Mouse (Mus musculus) liver, embryonic 12.5 days (tissue): ENCODE measurements at regions not wholly inside any gene's neighbourhood (a gene's known extent, or its start where the extent isn't known, plus 50 kb on each side); places are given as distances from the start of the nearest gene placed in this dataset.

ENCODE experiments used
- ATAC-seq: fragments of 200-750 bp; cut with Nextera tagmentation; 2 replicates; pipeline ENCODE4 v1.8.0; 2017; ENCODE audit warnings: moderate number of reproducible peaks, mild to moderate bottlenecking, moderate library complexity
- H3K27ac ChIP-seq: fragments of 300-500 bp; sonication (generic); 2 replicates; pipeline ENCODE4 v1.5.1; 2016; ENCODE audit warnings: mild to moderate bottlenecking
- H3K27me3 ChIP-seq: fragments of 300-500 bp; sonication (generic); replicated peaks from 2 replicates; pipeline ENCODE4 v1.6.1; 2016; ENCODE audit warnings: mild to moderate bottlenecking, moderate library complexity
- H3K36me3 ChIP-seq: fragments of 300-500 bp; sonication (generic); 2 replicates; pipeline ENCODE4 v1.6.1; 2016; ENCODE audit warnings: mild to moderate bottlenecking, moderate library complexity
- H3K4me1 ChIP-seq: fragments of 300-500 bp; sonication (generic); 2 replicates; pipeline ENCODE4 v1.6.1; 2016
- H3K4me2 ChIP-seq: fragments of 300-500 bp; sonication (generic); 2 replicates; pipeline ENCODE4 v1.6.1; 2016; ENCODE audit warnings: mild to moderate bottlenecking, moderate library complexity
- H3K4me3 ChIP-seq: fragments of 300-500 bp; sonication (generic); 2 replicates; pipeline ENCODE4 v1.5.1; 2016; ENCODE audit warnings: mild to moderate bottlenecking, moderate library complexity
- H3K9ac ChIP-seq: fragments of 300-500 bp; sonication (generic); 2 replicates; pipeline ENCODE4 v1.6.1; 2016; ENCODE audit warnings: mild to moderate bottlenecking, moderate library complexity
- H3K9me3 ChIP-seq: fragments of 300-500 bp; sonication (generic); replicated peaks from 2 replicates; pipeline ENCODE4 v1.6.1; 2016; ENCODE audit warnings: mild to moderate bottlenecking, moderate library complexity
- WGBS: fragments of 180-500 bp; shearing (Covaris S2); methylation state at CpG from one replicate; pipeline ENCODE4 v1.1.7; 2016; ENCODE audit not compliant: insufficient replicate concordance; 5-methylcytosine and 5-hydroxymethylcytosine counted together

DNA sequence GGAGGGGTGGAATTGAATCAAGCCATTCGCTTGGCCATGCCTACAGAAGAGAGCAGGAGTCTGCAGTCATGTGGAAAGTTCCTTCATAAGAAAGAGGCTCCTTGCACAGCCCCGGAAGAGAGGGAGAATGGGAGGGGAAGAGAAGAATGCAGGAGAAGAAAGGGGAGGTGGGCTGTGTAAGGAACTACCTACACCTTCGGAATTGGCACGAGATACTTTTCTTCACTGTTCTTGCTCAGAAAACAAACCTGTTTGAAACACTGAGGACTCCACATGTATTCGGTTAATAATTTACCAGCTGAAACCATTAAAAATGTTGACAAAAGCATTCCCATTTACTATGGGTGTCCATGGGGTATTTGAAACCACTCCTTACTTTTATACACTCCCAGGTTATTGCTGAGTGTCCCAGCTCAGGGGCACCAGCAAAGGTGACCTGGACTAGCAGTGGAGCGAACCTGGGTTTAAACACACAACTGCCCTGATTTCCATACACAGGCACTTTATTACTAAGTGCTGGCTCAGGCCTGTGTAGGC, 153.4 kb upstream of the Cited2 start:
- H3K27ac ChIP-seq: no peak overlapping the region
- ATAC-seq: 0 out of 2 replicates have a peak, but pooled peaks have one; percentile 2
- no peak overlapping the region for H3K4me2 ChIP-seq
- 80% methylated on average over 6 of the region's 6 CpGs for WGBS
- no peak overlapping the region for H3K9ac ChIP-seq
- H3K36me3 ChIP-seq: no peaks in the 10 kb centered on the region
- peaks cover 16% of the 10 kb centered on the region for H3K4me1 ChIP-seq
- H3K4me3 ChIP-seq: no peak overlapping the region
- no peaks in the 10 kb centered on the region for H3K27me3 ChIP-seq
- no peaks in the 10 kb centered on the region for H3K9me3 ChIP-seq

- Histone ChIP-seq H3K9ac (peak overlapping the region; percentile 32; the same call in 1 of the 2 replicates), H3K4me3 (no peak overlapping the region), H3K4me2 (peak overlapping the region; percentile 53), H3K27ac (peak overlapping the region; percentile 71), H3K36me3 (no peaks in the 10 kb centered on the region), H3K9me3 (no peaks in the 10 kb centered on the region), H3K4me1 (peaks cover 44% of the 10 kb centered on the region), H3K27me3 (no peaks in the 10 kb centered on the region)
- 8% methylated on average over 3 of the region's 3 CpGs for WGBS
- ATAC-seq: peak; percentile 17; the same call in 1 of the 2 replicates
Observed at GRCm38 (mm10) chr10:17574894-17575293, 148.1 kb upstream of the Cited2 start.

DNA sequence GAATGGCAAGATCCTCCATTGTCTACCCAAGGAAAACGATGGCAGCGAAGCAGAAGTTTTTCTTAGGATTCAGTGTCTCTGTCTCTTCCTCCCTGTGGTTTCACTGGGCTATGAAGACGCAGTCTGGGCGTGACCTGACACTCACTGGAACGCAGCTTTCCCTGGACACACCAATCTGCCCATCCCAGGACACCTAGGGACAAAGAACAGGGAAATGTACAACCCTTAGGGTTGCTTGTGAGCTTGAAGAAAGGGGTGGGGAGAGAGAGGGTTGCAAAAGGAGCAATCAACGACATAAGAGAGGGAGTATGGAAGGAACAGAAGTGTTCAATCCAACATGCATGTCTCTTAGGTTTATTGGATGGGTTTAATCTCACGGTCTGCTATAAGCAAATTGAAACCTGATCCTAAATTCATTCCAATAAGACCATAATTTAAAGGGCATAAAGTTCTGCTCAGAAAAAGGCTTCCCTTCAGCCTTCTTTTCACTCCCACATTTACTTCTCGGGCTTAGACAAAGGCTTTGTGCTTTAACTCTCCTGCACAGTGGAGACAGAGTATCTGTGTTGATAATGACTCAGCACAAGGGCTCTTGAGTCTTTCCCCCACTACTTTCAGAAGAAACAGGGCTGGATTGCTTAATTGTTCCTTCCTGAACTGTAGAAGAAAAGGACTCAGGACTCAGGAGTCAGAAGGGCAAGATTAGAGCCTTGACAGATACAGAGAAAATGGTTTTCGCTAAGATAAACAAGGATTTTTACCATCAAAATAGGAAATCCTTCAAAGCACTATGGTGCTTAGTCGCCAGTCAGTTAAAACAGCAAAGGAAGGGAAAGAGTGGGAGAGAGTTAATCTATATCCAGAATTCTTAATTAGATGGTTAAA, 147.3 kb upstream of the Cited2 start:
- Histone ChIP-seq H3K27me3 (no peaks in the 10 kb centered on the region), H3K36me3 (no peaks in the 10 kb centered on the region), H3K9me3 (no peaks in the 10 kb centered on the region), H3K27ac (peak overlapping the region; percentile 71), H3K4me3 (no peak overlapping the region), H3K9ac (peak overlapping the region; percentile 32; the same call in 1 of the 2 replicates), H3K4me2 (peak overlapping the region; percentile 53), H3K4me1 (peaks cover 44% of the 10 kb centered on the region)
- WGBS: 16% methylated on average over 10 of the region's 10 CpGs
- peak; percentile 83 for ATAC-seq

- Histone ChIP-seq H3K27me3 (no peaks in the 10 kb centered on the region), H3K4me3 (no peak overlapping the region), H3K36me3 (no peaks in the 10 kb centered on the region), H3K9me3 (no peaks in the 10 kb centered on the region), H3K27ac (peak overlapping the region; percentile 71; the same call in 1 of the 2 replicates), H3K4me2 (peak overlapping the region; percentile 53), H3K4me1 (peaks cover 44% of the 10 kb centered on the region), H3K9ac (0 out of 2 replicates have a peak overlapping the region, but pooled peaks have one; percentile 32)
- ATAC-seq: peak; percentile 51
Observed at GRCm38 (mm10) chr10:17576333-17576750, 146.7 kb upstream of the Cited2 start.

DNA sequence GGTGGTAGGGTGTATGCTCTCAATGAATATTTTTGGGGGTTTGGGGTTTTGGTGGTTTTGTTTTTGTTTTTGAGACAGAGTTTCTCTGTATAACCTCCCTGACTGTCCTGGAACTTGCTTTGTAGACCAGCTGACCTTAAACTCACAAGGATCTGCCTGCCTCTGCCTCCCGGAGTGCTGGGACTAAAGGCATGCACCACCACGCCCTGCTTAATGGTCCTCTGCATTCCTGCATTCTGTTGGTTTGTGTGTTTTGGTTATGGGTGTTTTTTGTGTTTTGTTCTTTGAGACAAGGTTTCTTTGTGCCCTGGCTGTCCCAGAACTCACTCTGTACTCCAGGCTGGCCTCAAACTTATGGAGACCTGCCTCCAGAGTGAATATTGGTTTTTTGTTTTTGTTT, 143.6 kb upstream of the Cited2 start:
- no peak overlapping the region for H3K9ac ChIP-seq
- no peak for ATAC-seq
- no peak overlapping the region for H3K4me2 ChIP-seq
- 67% methylated on average over 2 of the region's 2 CpGs for WGBS
- no peak overlapping the region; the same call in 1 of the 2 replicates for H3K27ac ChIP-seq
- no peaks in the 10 kb centered on the region for H3K36me3 ChIP-seq
- H3K4me1 ChIP-seq: peaks cover 33% of the 10 kb centered on the region
- H3K9me3 ChIP-seq: no peaks in the 10 kb centered on the region
- H3K27me3 ChIP-seq: no peaks in the 10 kb centered on the region
- no peak overlapping the region for H3K4me3 ChIP-seq

GRCm38 (mm10) chr10:17584842-17585241, 138.2 kb upstream of the Cited2 start:
- Histone ChIP-seq H3K4me2 (no peak overlapping the region), H3K36me3 (no peaks in the 10 kb centered on the region), H3K9me3 (no peaks in the 10 kb centered on the region), H3K27me3 (0 out of 2 replicates have a peak, but pooled peaks cover 3% of the 10 kb centered on the region), H3K27ac (no peak overlapping the region), H3K9ac (no peak overlapping the region), H3K4me3 (no peak overlapping the region), H3K4me1 (peaks cover 16% of the 10 kb centered on the region)
- WGBS: 63% methylated on average over 7 of the region's 7 CpGs
- no peak for ATAC-seq

DNA sequence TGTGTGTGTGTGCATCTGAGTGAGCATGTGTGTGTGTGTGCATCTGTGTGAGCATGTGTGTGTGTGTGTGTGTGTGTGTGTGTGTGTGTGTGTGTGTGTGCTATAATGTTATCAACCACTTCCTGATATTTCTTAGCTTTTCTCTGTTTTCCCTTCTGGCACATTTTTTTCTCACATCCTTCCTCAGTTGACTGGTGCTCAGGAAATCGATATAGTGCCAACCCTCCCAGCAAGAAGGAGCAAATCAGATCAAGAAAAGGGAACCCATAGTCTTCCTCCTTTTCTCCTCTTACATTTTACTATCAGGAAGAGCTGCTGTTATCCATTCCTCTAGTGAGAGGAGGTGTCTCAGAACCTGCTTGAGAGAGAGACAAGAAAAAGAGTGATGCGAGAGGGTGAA, 136.1 kb upstream of the Cited2 start:
- 51% methylated on average over 2 of the region's 2 CpGs for WGBS

GRCm38 (mm10) chr10:17589136-17589535, 133.9 kb upstream of the Cited2 start:
- ATAC-seq: no peak
- H3K4me2 ChIP-seq: no peak overlapping the region
- peak overlapping the region; percentile 87 for H3K27ac ChIP-seq
- no peak overlapping the region for H3K9ac ChIP-seq
- WGBS: 55% methylated on average over 4 of the region's 4 CpGs
- H3K4me1 ChIP-seq: peaks cover 50% of the 10 kb centered on the region
- 0 out of 2 replicates have a peak, but pooled peaks cover 3% of the 10 kb centered on the region for H3K27me3 ChIP-seq
- H3K9me3 ChIP-seq: no peaks in the 10 kb centered on the region
- no peaks in the 10 kb centered on the region for H3K36me3 ChIP-seq
- H3K4me3 ChIP-seq: no peak overlapping the region

More for the DNA sequence above, 136.1 kb upstream of the Cited2 start:
- Histone ChIP-seq H3K27ac (no peak overlapping the region), H3K9me3 (no peaks in the 10 kb centered on the region), H3K4me3 (no peak overlapping the region), H3K4me1 (peaks cover 31% of the 10 kb centered on the region), H3K4me2 (no peak overlapping the region), H3K9ac (no peak overlapping the region), H3K27me3 (0 out of 2 replicates have a peak, but pooled peaks cover 3% of the 10 kb centered on the region), H3K36me3 (no peaks in the 10 kb centered on the region)
- ATAC-seq: no peak

- peak; percentile 98 for ATAC-seq
- Histone ChIP-seq H3K9me3 (no peaks in the 10 kb centered on the region), H3K27me3 (0 out of 2 replicates have a peak, but pooled peaks cover 3% of the 10 kb centered on the region), H3K9ac (no peak overlapping the region; the same call in 1 of the 2 replicates), H3K4me1 (peaks cover 56% of the 10 kb centered on the region), H3K27ac (peak overlapping the region; percentile 87), H3K4me3 (no peak overlapping the region), H3K4me2 (peak overlapping the region; percentile 29; the same call in 1 of the 2 replicates), H3K36me3 (no peaks in the 10 kb centered on the region)
- 25% methylated on average over 1 of the region's 1 CpGs for WGBS
Observed at GRCm38 (mm10) chr10:17590195-17590594, 132.8 kb upstream of the Cited2 start.

- peak overlapping the region; percentile 68 for H3K27ac ChIP-seq
- H3K27me3 ChIP-seq: no peaks in the 10 kb centered on the region
- H3K4me1 ChIP-seq: peaks cover 77% of the 10 kb centered on the region
- WGBS: 37% methylated on average over 4 of the region's 4 CpGs
- peak; percentile 27 for ATAC-seq
- H3K4me3 ChIP-seq: no peak overlapping the region
- no peak overlapping the region for H3K9ac ChIP-seq
- H3K9me3 ChIP-seq: no peaks in the 10 kb centered on the region
- H3K4me2 ChIP-seq: peak overlapping the region; percentile 6; the same call in 1 of the 2 replicates
- no peaks in the 10 kb centered on the region for H3K36me3 ChIP-seq
Observed at GRCm38 (mm10) chr10:17592387-17592786, 130.6 kb upstream of the Cited2 start.

DNA sequence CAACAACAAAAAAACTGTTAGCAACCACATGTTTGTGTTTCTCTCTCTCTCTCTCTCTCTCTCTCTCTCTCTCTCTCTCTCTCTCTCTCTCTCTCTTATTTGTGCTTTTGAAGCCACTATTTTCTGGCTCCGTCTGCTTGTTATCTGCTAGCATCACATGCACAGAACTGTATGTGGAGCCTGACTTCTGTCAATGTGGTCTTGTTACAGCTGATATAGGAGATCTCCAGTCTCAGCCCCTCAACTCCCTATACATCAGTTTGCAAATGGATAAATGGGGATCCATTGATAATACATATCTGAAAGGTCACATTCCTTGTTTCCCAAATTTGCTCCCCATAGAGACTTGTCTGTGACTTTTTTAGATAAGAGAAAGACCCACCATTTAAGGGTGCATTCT, 126.9 kb upstream of the Cited2 start:
- Histone ChIP-seq H3K27me3 (no peaks in the 10 kb centered on the region), H3K36me3 (no peaks in the 10 kb centered on the region), H3K4me2 (peak overlapping the region; percentile 36), H3K9me3 (no peaks in the 10 kb centered on the region), H3K4me1 (peaks cover 89% of the 10 kb centered on the region), H3K27ac (peak overlapping the region; percentile 82), H3K4me3 (no peak overlapping the region), H3K9ac (peak overlapping the region; percentile 41; the same call in 1 of the 2 replicates)
- peak; percentile 81 for ATAC-seq
- WGBS: 16% methylated on average over 1 of the region's 1 CpGs

- 68% methylated on average over 1 of the region's 1 CpGs for WGBS
- peaks cover 90% of the 10 kb centered on the region for H3K4me1 ChIP-seq
Observed at GRCm38 (mm10) chr10:17596743-17597142, 126.3 kb upstream of the Cited2 start.

More at GRCm38 (mm10) chr10:17596743-17597142, 126.3 kb upstream of the Cited2 start:
- Histone ChIP-seq H3K9ac (0 out of 2 replicates have a peak overlapping the region, but pooled peaks have one; percentile 22), H3K9me3 (no peaks in the 10 kb centered on the region), H3K27ac (peak overlapping the region; percentile 64), H3K27me3 (no peaks in the 10 kb centered on the region), H3K36me3 (no peaks in the 10 kb centered on the region), H3K4me2 (no peak overlapping the region), H3K4me3 (no peak overlapping the region)
- ATAC-seq: no peak
